Mouse (Mus musculus) kidney, adult 9 months (tissue): ENCODE measurements around the gene Tet2.

ENCODE experiments used
- DNase-seq: peaks from one replicate; pipeline ENCODE4 v3.0.0; 2022

The Tet2 gene

GRCm38 (mm10) chr3:133516137-133516536, 28.8 kb downstream of the Tet2 start:
- DNase-seq: peak; percentile 50

GRCm38 (mm10) chr3:133515204-133515969, 29.6 kb downstream of the Tet2 start:
- DNase-seq: no peak

GRCm38 (mm10) chr3:133514290-133514689, 30.6 kb downstream of the Tet2 start:
- peak; percentile 44 for DNase-seq

GRCm38 (mm10) chr3:133513475-133513874, 31.5 kb downstream of the Tet2 start:
- no peak for DNase-seq

GRCm38 (mm10) chr3:133510368-133510767, 34.6 kb downstream of the Tet2 start:
- DNase-seq: no peak

- DNase-seq: no peak
Observed at GRCm38 (mm10) chr3:133509796-133510195, 35.1 kb downstream of the Tet2 start.

DNA sequence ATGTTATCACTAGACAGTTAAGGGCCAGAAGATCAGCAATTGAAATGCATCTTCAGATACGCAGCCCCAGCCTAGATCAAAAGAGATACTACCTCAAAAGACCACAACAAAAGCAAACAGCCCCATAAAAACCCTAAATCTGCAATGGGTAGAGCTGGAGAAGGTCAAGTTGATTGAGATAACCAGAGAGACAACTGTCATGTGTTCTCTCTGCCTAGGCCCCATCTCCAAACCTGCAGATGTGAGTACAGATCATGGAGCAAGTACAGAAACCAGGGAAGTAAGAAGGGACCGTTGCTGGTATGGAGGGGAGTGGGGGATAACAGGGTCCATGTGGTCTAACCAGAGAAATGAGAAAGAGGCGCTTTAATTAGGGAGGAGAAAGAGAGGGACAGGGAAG, 36.1 kb downstream of the Tet2 start:
- DNase-seq: no peak

DNA sequence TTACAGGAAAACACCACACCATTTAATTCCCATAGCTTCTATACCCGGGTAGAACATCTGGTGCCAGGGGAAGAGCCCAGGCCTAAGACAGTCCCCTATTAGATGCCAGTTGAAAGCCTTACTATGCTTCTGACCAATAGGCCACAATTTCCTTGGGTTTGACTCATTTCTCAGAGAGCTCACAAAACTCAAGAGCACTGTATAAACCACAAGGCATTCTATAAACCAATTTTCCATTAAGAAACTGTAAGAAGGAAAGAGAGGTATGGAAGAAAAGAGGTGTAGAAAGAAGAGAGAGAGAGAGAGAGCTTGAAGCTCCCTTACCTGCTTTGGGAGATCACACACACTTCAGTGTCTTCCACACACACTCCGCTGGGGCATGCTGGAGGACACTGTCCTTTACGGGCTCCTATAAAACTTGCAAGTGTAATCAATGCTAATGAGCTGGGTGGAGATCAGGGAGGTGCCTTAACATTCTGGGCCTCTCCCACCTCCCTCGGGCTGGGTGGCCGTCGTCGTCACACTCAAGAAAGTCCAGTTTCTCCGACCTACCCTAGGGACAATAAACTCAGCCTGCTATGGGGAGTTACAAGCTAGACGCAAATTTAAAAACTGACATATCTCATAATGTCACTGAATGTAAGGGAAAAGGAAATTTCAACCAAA, 38.5 kb downstream of the Tet2 start:
- no peak for DNase-seq

- DNase-seq: no peak
Observed at GRCm38 (mm10) chr3:133496953-133497352, 48.0 kb downstream of the Tet2 start.

DNA sequence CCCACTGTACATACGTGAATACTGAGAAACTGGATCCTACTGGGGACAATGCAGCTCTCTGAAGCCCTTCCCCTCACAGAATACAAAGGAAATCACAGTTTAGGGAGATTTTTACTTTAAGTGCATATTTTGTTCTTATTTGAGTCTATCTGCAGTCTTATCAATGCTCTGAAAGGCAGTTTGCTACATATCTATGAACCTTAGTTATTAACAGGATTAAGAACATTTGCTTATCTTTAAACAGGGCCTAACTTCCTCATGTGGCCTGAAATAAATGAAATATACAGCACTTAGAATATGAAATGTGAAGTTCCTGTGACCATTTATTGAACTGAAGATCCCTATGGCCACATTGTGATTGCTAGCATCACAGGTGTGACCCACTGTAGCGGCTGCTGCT, 53.6 kb downstream of the Tet2 start:
- no peak for DNase-seq

DNA sequence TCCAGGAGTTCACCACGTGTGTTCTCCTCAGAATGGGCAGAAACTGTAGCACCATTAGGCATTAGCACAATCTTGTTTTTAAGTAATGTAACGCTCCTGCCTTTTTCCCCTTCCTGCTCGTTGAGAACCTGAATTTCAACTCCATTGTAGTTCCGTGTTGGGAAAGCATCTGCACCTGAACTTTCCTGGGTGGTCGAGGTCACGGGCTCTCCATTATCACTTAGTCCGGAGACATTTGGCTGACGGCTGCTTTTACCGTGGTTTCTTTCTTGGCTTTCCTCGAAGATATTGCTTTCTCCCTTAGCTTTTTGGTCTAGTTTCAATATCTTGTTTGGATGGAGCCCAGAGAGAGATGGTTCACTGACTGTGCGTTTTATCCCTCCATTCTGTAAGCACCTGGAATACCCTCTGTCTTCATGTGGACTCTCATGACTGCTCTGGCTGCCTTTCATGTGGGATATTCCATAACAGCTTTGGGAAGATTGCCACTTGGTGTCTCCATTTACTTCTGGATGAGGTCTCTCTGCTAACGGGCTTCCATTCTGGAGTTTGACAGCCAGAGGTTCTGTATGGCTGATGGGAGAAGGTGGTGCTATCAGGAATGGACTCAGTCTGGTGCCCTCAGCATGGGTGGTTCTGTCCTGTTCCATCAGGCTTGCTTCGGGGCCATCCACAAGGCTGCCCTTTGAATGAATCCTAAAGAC, 56.8 kb downstream of the Tet2 start:
- DNase-seq: no peak

DNA sequence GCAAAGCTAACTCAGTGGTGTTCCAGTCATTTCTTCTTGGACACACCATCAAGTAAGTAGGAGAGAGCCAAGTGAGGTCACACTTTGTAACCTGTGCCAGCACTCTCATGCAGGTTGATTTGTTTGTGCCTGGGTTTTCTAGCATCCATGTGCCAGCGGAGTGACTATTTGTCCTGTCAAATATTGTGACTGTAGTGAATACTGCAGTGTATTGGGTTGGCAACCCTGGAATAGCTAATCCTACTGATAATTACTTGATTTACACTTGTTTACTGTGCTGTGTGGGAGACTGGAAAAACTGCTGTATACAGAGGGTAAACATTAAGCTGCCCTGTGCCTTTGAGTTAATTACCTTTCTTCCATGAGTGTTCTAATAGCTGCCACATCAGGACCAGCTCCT, 62.1 kb downstream of the Tet2 start:
- DNase-seq: peak; percentile 15

DNA sequence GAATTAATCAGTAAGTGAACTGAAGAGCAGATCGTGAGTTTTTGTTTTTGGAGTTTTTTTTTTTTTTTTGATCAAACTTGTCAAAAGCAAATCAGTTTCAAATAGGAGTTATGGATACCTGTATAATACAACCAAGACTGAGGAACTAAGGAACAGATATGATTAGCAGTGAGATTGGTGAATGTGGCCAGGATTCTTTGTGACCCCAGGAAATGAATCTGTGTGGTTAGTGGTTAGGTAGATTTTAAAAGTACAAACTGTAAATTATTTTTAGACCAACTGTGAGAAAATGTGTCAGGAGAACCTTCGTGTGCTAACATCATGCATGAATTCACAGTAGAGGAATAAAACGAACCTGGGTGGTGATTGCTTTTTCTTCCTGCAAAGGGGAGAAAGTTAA, 66.0 kb downstream of the Tet2 start:
- peak; percentile 13 for DNase-seq

GRCm38 (mm10) chr3:133473781-133474180, 71.2 kb downstream of the Tet2 start:
- no peak for DNase-seq

GRCm38 (mm10) chr3:133471101-133471500, 73.8 kb downstream of the Tet2 start:
- no peak for DNase-seq

- DNase-seq: no peak
Observed at GRCm38 (mm10) chr3:133468883-133469282, 76.1 kb downstream of the Tet2 start.

GRCm38 (mm10) chr3:133463233-133463632, 81.7 kb downstream of the Tet2 start:
- no peak for DNase-seq

GRCm38 (mm10) chr3:133462485-133462884, 82.5 kb downstream of the Tet2 start:
- DNase-seq: no peak

DNA sequence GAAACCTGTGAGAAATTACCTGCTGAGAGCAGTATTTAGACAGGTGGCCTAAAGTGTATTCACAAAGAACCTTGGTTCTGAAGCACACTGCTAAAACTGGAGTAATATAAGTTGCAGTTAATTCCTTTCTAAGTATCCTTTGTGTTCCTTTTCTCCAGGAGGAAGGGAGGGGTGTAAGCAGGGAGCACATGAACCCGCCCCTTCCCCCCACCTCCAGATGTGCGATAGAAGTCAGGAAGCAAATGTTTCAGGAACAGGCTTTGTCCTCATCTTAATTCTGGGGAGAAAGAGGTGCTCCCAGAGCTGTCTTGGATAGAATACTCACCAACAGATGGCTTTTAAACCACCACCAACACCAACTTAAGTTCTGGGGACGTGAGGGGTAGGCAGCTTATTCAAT, 82.9 kb downstream of the Tet2 start:
- DNase-seq: no peak

- DNase-seq: no peak
Observed at GRCm38 (mm10) chr3:133459174-133459573, 85.8 kb downstream of the Tet2 start.

- DNase-seq: peak; percentile 6
Observed at GRCm38 (mm10) chr3:133453896-133454295, 91.0 kb downstream of the Tet2 start.

- no peak for DNase-seq
Observed at GRCm38 (mm10) chr3:133436919-133437320, 108.0 kb downstream of the Tet2 start.

DNA sequence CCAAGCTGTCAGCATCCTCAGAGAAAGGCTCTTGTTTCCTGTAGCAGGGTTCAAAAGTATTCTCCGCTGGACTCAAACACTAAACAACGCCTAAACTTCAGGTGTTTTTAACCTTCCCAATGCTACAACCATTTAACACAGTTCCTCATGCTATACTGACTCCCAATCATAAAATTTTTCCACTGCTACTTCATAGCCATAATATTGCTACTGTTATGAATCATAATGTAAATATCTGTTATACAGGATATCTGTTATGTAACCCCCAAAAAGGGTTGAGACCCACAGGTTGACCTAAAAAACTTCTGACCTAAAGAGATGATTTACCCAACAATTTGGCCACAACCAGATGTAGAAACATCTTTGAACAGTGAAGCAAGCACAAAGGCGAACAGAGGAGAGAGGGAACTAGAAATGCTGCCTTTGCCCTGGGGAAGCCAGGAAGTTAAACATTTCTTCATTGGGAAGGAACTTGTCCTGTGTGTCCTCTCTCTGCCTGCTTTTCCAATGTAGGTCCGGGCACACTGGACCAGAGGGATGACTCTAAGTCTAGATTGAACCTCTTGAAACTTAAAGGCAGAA, 108.6 kb downstream of the Tet2 start:
- DNase-seq: peak; percentile 60

DNA sequence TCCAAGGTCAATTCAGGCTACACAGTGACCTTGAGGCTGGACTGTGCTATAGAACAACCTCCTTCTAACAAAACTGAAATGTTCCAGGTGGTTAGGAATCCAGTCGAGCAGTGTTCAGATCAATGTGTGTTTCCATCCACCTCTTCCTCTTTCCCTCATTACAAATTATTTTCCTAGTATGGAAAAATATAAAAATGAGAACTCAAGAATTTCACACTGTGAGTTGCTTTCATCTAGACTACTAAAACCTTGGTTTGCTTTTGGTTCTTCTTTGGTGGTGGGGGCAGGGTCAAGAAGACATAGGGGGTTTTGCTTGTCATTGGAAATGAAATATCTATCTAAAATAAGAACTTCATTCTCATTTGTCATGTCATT, 109.2 kb downstream of the Tet2 start:
- DNase-seq: no peak
